Mouse (Mus musculus) liver, embryonic 14.5 days (tissue): ENCODE data around the gene Tmem184b. TPM values are rescaled to one million over a fixed set of nuclear protein-coding genes. Genes with fewer than 3 reads are reported as not detected.

ENCODE experiments used
- ATAC-seq: fragments of 200-750 bp; cut with Nextera tagmentation; 2 replicates; pipeline ENCODE4 v1.8.0; 2017; ENCODE audit warnings: moderate number of reproducible peaks, mild to moderate bottlenecking, moderate library complexity; ENCODE audit not compliant: insufficient read depth
- DNase-seq, 3 experiments: peaks; one replicate each; pipeline ENCODE4 v3.0.0-alpha.2; 2012 to 2013; ENCODE audit warnings: low read depth in 3 of 3, low spot score in 3 of 3
- H3K27ac ChIP-seq: fragments of 300-500 bp; sonication (generic); 2 replicates; pipeline ENCODE4 v1.5.1; 2014; ENCODE audit warnings: moderate library complexity, mild to moderate bottlenecking, control low read depth, inconsistent platforms
- H3K27me3 ChIP-seq: fragments of 300-500 bp; sonication (generic); 2 replicates; pipeline ENCODE4 v1.6.1; 2014; ENCODE audit warnings: mild to moderate bottlenecking, low read length, moderate library complexity; ENCODE audit not compliant: control insufficient read depth, insufficient read depth
- H3K36me3 ChIP-seq: fragments of 300-500 bp; sonication (generic); replicated peaks from 2 replicates; pipeline ENCODE4 v1.6.1; 2014; ENCODE audit warnings: low read depth; ENCODE audit not compliant: control insufficient read depth, insufficient read depth
- H3K4me1 ChIP-seq, 2 experiments: fragments of 200-500 bp in 1 of 2; fragments of 300-500 bp in 1 of 2; sonication (generic) in 1 of 2; replicated peaks; 2 replicates each; pipeline ENCODE4 v1.6.1; 2012 to 2014; ENCODE audit warnings: antibody characterized with exemption in 1 of 2, inconsistent platforms in 1 of 2, low read length in 1 of 2; ENCODE audit not compliant: control insufficient read depth in 2 of 2, insufficient read depth in 2 of 2
- H3K4me2 ChIP-seq: fragments of 300-500 bp; sonication (generic); 2 replicates; pipeline ENCODE4 v1.6.1; 2014; ENCODE audit warnings: low read depth, mild to moderate bottlenecking, control low read depth, moderate library complexity
- H3K4me3 ChIP-seq, 2 experiments: fragments of 200-500 bp in 1 of 2; fragments of 300-500 bp in 1 of 2; sonication (generic) in 1 of 2; 2 replicates each; pipeline ENCODE4 v1.5.1; 2012 to 2014; ENCODE audit warnings: low read depth in 2 of 2, low read length in 2 of 2, mild to moderate bottlenecking in 2 of 2, control low read depth in 1 of 2, inconsistent platforms in 1 of 2, moderate library complexity in 1 of 2; ENCODE audit not compliant: insufficient read depth in 1 of 2
- H3K9ac ChIP-seq: fragments of 300-500 bp; sonication (generic); replicated peaks from 2 replicates; pipeline ENCODE4 v1.6.1; 2014; ENCODE audit warnings: mild to moderate bottlenecking, control low read depth, moderate library complexity
- H3K9me3 ChIP-seq: fragments of 300-500 bp; sonication (generic); 2 replicates; pipeline ENCODE4 v1.6.1; 2016; ENCODE audit warnings: low read length, mixed read lengths; ENCODE audit not compliant: control insufficient read depth
- CTCF ChIP-seq: IDR thresholded peaks from 2 replicates; pipeline ENCODE4 v1.5.1; 2016; ENCODE audit warnings: antibody characterized with exemption, low read depth, control low read depth
- EP300 ChIP-seq: IDR thresholded peaks from 2 replicates; pipeline ENCODE4 v1.6.1; 2016; ENCODE audit warnings: antibody characterized with exemption, low read depth
- WGBS: fragments of 180-500 bp; shearing (Covaris S2); extraction: QIAGEN DNeasy Blood & Tissue Kit; methylation state at CpG from one replicate; pipeline ENCODE4 v1.1.7; 2014; ENCODE audit not compliant: insufficient replicate concordance; 5-methylcytosine and 5-hydroxymethylcytosine counted together
- polyA plus RNA-seq, 2 experiments: library from polyadenylated mRNA; depleted of rRNA in 1 of 2; stranded (reverse) in 1 of 2; unstranded in 1 of 2; fragments of >200 nt; fragmentation: Nextera tagmentation in 1 of 2; extraction: Ambion mirVana in 1 of 2; gene quantifications; 2 replicates each; pipeline versions ENCODE4 v1.2.1 to v1.2.3; 2012 to 2014

Gene Tmem184b
- polyA plus RNA-seq, 2 experiments = 5.7 to 7.2 TPM

GRCm38 (mm10) chr15:79425516-79425915 is 22.1 kb upstream of the Tmem184b start:
- Histone ChIP-seq H3K27me3 (no peaks in the 10 kb centered on the region), H3K4me3 (no peak overlapping the region), H3K4me2 (no peak overlapping the region), H3K4me1 (no peaks in the 10 kb centered on the region), H3K27ac (no peak overlapping the region), H3K9me3 (no peaks in the 10 kb centered on the region), H3K9ac (no peak overlapping the region), H3K36me3 (no peaks in the 10 kb centered on the region)
- WGBS = 72% methylated on average over 11 of the region's 11 CpGs
- DNase-seq (no peak), ATAC-seq (no peak)
- TF ChIP-seq CTCF = no peak

DNA sequence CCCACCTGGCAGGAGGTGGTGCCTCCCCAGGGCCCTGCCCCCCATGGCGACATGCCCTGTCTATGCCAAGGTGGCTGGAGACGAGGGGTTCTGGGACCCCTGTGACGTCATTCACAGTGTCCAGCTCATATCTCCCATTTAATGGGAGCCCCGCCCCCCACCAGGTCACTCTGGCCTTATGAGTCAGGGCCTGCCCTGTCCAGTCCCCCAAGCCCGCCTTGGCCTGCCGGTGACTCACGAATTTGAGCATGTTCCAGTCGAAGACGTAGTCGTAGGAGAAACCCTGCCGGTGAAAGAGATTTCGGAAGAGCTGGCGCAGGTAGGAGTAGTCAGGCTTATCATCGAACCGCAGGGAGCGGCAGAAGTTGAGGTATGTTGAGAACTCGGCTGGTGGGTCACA is 21.2 kb upstream of the Tmem184b start:
- H3K27me3 ChIP-seq = no peaks in the 10 kb centered on the region
- no peak for DNase-seq
- TF ChIP-seq CTCF = no peak
- no peak for TF ChIP-seq EP300
- H3K27ac ChIP-seq = no peak overlapping the region
- no peak overlapping the region for H3K9ac ChIP-seq
- no peaks in the 10 kb centered on the region for H3K36me3 ChIP-seq
- no peaks in the 10 kb centered on the region for H3K9me3 ChIP-seq
- ATAC-seq = no peak
- H3K4me3 ChIP-seq = no peak overlapping the region
- H3K4me1 ChIP-seq = no peaks in the 10 kb centered on the region
- no peak overlapping the region for H3K4me2 ChIP-seq
- 76% methylated on average over 17 of the region's 17 CpGs for WGBS

DNA sequence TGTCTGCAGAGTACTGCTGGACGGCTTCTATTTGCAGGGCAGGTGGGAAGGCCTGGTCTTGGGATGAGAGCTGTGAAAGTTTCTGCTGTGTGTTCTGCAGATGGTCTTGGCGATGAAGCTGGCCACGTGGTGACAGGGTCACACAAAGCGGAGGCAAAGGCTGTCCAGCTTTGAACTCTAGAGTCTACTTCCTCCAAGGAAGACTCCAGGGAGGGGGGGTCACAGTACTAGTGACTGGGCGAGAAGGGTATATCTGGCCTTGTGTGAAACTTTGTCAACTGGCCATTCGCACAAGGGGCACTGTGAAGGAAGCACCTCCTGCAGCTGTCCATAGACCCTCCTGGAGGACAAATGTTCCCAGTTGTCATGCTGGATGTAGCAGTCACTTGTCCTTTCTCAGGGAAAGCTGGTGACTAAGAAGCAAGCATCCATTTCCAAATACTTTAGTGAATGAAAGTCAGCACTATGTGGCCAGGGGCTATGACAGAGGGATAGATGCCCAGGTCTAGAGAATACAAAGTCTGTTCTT is 19.4 kb upstream of the Tmem184b start:
- Histone ChIP-seq H3K9ac (no peak overlapping the region), H3K4me1 (no peaks in the 10 kb centered on the region), H3K27me3 (no peaks in the 10 kb centered on the region), H3K4me3 (no peak overlapping the region), H3K27ac (no peak overlapping the region), H3K36me3 (no peaks in the 10 kb centered on the region), H3K4me2 (no peak overlapping the region), H3K9me3 (no peaks in the 10 kb centered on the region)
- ATAC-seq (no peak), DNase-seq (no peak)
- TF ChIP-seq CTCF (no peak), EP300 (no peak)
- WGBS = 77% methylated on average over 6 of the region's 6 CpGs

DNA sequence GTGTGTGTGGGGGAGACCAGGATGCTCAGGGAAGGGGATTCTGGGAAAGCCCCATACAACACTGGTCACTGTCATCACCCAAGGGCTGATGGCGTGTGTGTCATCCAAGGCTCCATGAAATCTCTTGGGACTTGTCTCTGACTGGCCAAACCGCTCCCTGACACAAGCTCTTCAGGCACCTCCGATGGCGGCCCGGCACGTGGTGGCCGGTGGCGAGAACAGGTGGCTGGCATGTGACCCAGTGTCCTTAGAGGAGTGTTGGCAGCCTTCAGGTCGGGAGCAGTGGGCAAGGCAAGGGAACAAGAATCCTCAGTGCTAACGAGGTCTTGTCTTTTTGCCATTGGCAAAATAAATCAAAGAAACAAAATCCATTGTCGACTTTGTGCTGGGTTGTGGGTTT is 15.3 kb upstream of the Tmem184b start:
- 72% methylated on average over 11 of the region's 11 CpGs for WGBS
- H3K27ac ChIP-seq = no peak overlapping the region
- DNase-seq (no peak), ATAC-seq (no peak)
- no peaks in the 10 kb centered on the region for H3K27me3 ChIP-seq
- TF ChIP-seq EP300 (no peak), CTCF (no peak)
- peaks cover 0 to 11% of the 10 kb centered on the region in 2 experiments; a peak in 2 of 4 replicates for H3K4me1 ChIP-seq
- no peaks in the 10 kb centered on the region for H3K9me3 ChIP-seq
- H3K9ac ChIP-seq = no peak overlapping the region
- H3K4me3 ChIP-seq = no peak overlapping the region
- no peak overlapping the region for H3K4me2 ChIP-seq
- no peaks in the 10 kb centered on the region for H3K36me3 ChIP-seq

- 64% methylated on average over 3 of the region's 3 CpGs for WGBS
- Histone ChIP-seq H3K9me3 (no peaks in the 10 kb centered on the region), H3K27ac (no peak overlapping the region), H3K27me3 (no peaks in the 10 kb centered on the region), H3K9ac (no peak overlapping the region), H3K4me2 (no peak overlapping the region), H3K4me1 (peaks cover 0 to 11% of the 10 kb centered on the region in 2 experiments; a peak in 2 of 4 replicates), H3K4me3 (no peak overlapping the region), H3K36me3 (no peaks in the 10 kb centered on the region)
- DNase-seq (no peak), ATAC-seq (no peak)
- TF ChIP-seq EP300 (no peak), CTCF (no peak)
These were observed 14.9 kb upstream of the Tmem184b start for GRCm38 (mm10) chr15:79418265-79418664.
